In genomic region chr4:58534141-58534571, GRCm38 (mm10) we compare ENCODE assay signal across 11 mouse cellular contexts. TPM values are rescaled to one million over a fixed set of nuclear protein-coding genes. Genes with fewer than 3 reads are reported as not detected.
DNase-seq lines count a peak whose midpoint lies in the region; ATAC-seq and TF ChIP-seq lines count a peak whose summit lies in the region.
"Had no signal": no experiment of that assay in that cellular context is flagged by ENCODE, and none has a peak within 500 bp of the region (broad histone marks: within the 10 kb centered on the region; RNA-seq: fewer than 3 reads in every experiment).

No protein-coding gene starts in this region.

- H3K27ac ChIP-seq in hindbrain, embryonic 10.5 days: no peak overlapping the region
- H3K27ac ChIP-seq in midbrain, embryonic 13.5 days: 0 out of 2 replicates have a peak overlapping the region, but pooled peaks have one; percentile 16
- H3K27ac ChIP-seq in gastrocnemius, adult 2 months: no peak overlapping the region

- ATAC-seq in midbrain, embryonic 13.5 days: peak; percentile 63
- no peak for ATAC-seq in granulocyte monocyte progenitor cell, adult 5-6 weeks (replicated peaks; ENCODE audit: poor library complexity, severe bottlenecking)

- peaks cover 19% of the 10 kb centered on the region for H3K4me1 ChIP-seq in hindbrain, embryonic 10.5 days (replicated peaks)
- peaks cover 10% of the 10 kb centered on the region; the same call in 1 of the 2 replicates for H3K4me1 ChIP-seq in midbrain, embryonic 13.5 days (replicated peaks)

- intact Hi-C loops in heart, postnatal 10 days (cut with DNase I): no loop called here
- intact Hi-C loops in gastrocnemius, adult 2 months (cut with DNase I): no loop called here

- peak; percentile 86 for DNase-seq in heart, adult 11 months
- no peak for DNase-seq in heart, postnatal 10 days
- peak; percentile 2 for DNase-seq in Muller cell, postnatal 12 days (ENCODE audit: inconsistent ontology term)
- peak; percentile 25 for DNase-seq in hindbrain, embryonic 10.5 days (ENCODE audit: low spot score)
- DNase-seq in cerebellum, adult 11-12 months: no peak
- DNase-seq in gastrocnemius, adult 2 months: no peak
- DNase-seq: layer of hippocampus, postnatal 36 days; lung, adult 18-20 months had no signal

- peak overlapping the region; percentile 33 for H3K4me2 ChIP-seq in midbrain, embryonic 13.5 days (replicated peaks)

- H3K36me3 ChIP-seq in hindbrain, embryonic 10.5 days: peaks cover 15% of the 10 kb centered on the region; the same call in 1 of the 2 replicates
- H3K36me3 ChIP-seq in midbrain, embryonic 13.5 days: no peaks in the 10 kb centered on the region

- no peak overlapping the region for H3K9ac ChIP-seq in midbrain, embryonic 13.5 days (replicated peaks)

- peaks cover 6% of the 10 kb centered on the region; the same call in 1 of the 2 replicates for H3K9me3 ChIP-seq in hindbrain, embryonic 10.5 days
- no peaks in the 10 kb centered on the region for H3K9me3 ChIP-seq in midbrain, embryonic 13.5 days

- H3K4me3 ChIP-seq in hindbrain, embryonic 10.5 days: no peak overlapping the region
- no peak overlapping the region for H3K4me3 ChIP-seq in midbrain, embryonic 13.5 days (replicated peaks)
- no peak overlapping the region for H3K4me3 ChIP-seq in gastrocnemius, adult 2 months
- H3K4me3 ChIP-seq: myocyte had no signal

- no peak for TF ChIP-seq CTCF in gastrocnemius, adult 2 months (IDR thresholded peaks at IDR 0.05)

- H3K27me3 ChIP-seq in hindbrain, embryonic 10.5 days (ENCODE audit: insufficient read depth, poor library complexity, severe bottlenecking): no peaks in the 10 kb centered on the region
- no peaks in the 10 kb centered on the region for H3K27me3 ChIP-seq in midbrain, embryonic 13.5 days

- WGBS in hindbrain, embryonic 10.5 days: 29% methylated on average over 13 of the region's 13 CpGs
- WGBS in midbrain, embryonic 13.5 days: 29% methylated on average over 13 of the region's 13 CpGs

RNA-seq across cellular contexts. Expression of gene Lpar1, which starts 19.5 kb away (rescaled TPM):
- 10 to 100 TPM; 20.6 to 25.3 TPM for total RNA-seq in heart, postnatal 10 days (2021)
- polyA plus RNA-seq in hindbrain, embryonic 10.5 days (2016; fragmentation: Nextera tagmentation; extraction: Ambion mirVana): 46.1 and 58.2 TPM in 2 replicates
- 15.8 and 18.2 TPM in 2 replicates for polyA plus RNA-seq in midbrain, embryonic 13.5 days (2015; fragmentation: Nextera tagmentation; extraction: Ambion mirVana)
- total RNA-seq in granulocyte monocyte progenitor cell, adult 5-6 weeks (2014; fragmentation: Nextera tagmentation): not detected in 2 replicates
- total RNA-seq in granulocyte monocyte progenitor cell, adult 5-6 weeks (2017): 0.09 and 3.5 TPM in 2 replicates
- 10 to 100 TPM in 1 of 2 experiments, 1 to 10 TPM in 1; 5.3 to 13.8 TPM for total RNA-seq in gastrocnemius, adult 2 months (2021)

Comparison
In these comparisons a context has a peak if more than half of its experiments do, and no peak if none do; other contexts are left out.
1. DNase-seq: peak in heart, adult 11 months (single experiment), Muller cell, postnatal 12 days (single experiment) and hindbrain, embryonic 10.5 days (single experiment); none in heart, postnatal 10 days (0 of 2), cerebellum, adult 11-12 months (single experiment) and gastrocnemius, adult 2 months (single experiment).